Mouse (Mus musculus): ENCODE measurements around the gene Kcnn1.

GRCm38 (mm10) chr8:70845108-70845507, 17.9 kb downstream of the Kcnn1 start:
- no peak for TF ChIP-seq CTCF (IDR thresholded peaks at IDR 0.05; ENCODE audit: low read depth, low read length)
- TF ChIP-seq POLR2A (IDR thresholded peaks at IDR 0.05; ENCODE audit: extremely low read depth, insufficient read depth, low read length), result no peak
